Mouse (Mus musculus) G1E (cell line): ENCODE measurements around the gene Fam114a2.

Experiments used
- CTCF ChIP-seq: IDR thresholded peaks from 2 replicates; pipeline ENCODE4 v1.5.1; 2012; ENCODE audit warnings: low read depth, low read length, inconsistent platforms, mixed read lengths
- GATA1 ChIP-seq: IDR thresholded peaks from 2 replicates; pipeline ENCODE4 v1.6.1; 2012; ENCODE audit warnings: borderline replicate concordance, low read length, inconsistent platforms, mixed read lengths
- GATA2 ChIP-seq: IDR thresholded peaks from 2 replicates; pipeline ENCODE4 v1.6.1; 2012; ENCODE audit warnings: low read depth, low read length, inconsistent platforms, borderline replicate concordance
- POLR2AphosphoS5 ChIP-seq: IDR thresholded peaks from 2 replicates; pipeline ENCODE4 v1.6.1; 2012; ENCODE audit warnings: low read depth, low read length, inconsistent platforms; ENCODE audit not compliant: insufficient replicate concordance
- TAL1 ChIP-seq: conservative IDR thresholded peaks from 2 replicates; pipeline ENCODE4 v1.6.1; 2012; ENCODE audit warnings: low read depth, low read length, inconsistent platforms, mixed read lengths

DNA sequence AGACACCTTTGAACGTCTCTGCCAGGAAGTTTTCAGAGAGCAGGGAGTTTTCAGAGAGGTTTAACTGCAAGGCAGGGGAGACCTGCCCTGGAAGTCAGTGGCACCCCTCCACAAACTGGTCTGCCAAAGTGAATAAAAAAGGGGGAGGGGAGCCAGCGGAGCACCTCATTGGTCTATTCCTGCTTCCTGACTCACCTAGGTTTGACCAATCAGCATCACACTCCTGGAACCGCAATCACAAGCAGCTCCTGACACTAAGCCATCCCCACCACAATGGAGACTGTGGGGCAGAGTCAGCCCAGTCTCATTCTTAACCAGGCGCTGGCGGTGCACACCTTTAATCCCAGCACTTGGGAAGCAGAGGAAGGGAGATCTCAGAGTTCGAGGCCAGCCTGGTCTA, 48.4 kb downstream of the Fam114a2 start:
- TF ChIP-seq CTCF, result no peak
- no peak for TF ChIP-seq POLR2AphosphoS5
- TF ChIP-seq TAL1, result no peak
- TF ChIP-seq GATA1, result no peak
- TF ChIP-seq GATA2, result no peak
